Mouse (Mus musculus) heart, adult 2 months (tissue): ENCODE measurements around the gene Chpt1.

Experiments used
- CTCF ChIP-seq: fragments of 200-600 bp; IDR thresholded peaks from 2 replicates; pipeline ENCODE4 v1.8.1; 2022; ENCODE audit warnings: antibody characterized with exemption, mild to moderate bottlenecking, moderate library complexity
- EP300 ChIP-seq: fragments of 200-500 bp; IDR thresholded peaks from 2 replicates; pipeline ENCODE4 v1.6.1; 2011; ENCODE audit warnings: low read depth, low read length, control low read depth; ENCODE audit not compliant: insufficient read depth
- POLR2A ChIP-seq: fragments of 200-500 bp; IDR thresholded peaks from 2 replicates; pipeline ENCODE4 v1.6.1; 2011; ENCODE audit warnings: mild to moderate bottlenecking, low read depth, low read length, control low read depth; ENCODE audit not compliant: insufficient read depth

DNA sequence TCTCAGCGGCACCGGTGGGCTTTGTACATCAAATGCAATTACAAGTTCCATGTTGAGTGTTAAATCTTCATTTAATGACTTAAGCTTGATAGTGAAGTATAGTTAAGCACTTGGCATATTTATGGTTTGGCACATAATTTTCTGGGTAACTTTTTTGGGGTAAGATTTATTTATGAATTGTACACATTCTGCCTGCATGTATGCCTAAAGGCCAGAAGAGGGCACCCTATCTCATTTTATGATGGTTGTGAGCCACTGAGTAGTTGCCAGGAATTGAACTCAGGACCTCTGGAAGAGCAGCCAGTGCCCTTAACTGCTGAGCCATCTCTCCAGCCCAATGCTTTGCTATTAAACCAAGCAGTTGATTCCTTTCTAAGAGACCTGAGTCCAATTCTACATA lies 48.9 kb upstream of the Chpt1 start:
- TF ChIP-seq EP300: no peak
- peak; percentile 52 for TF ChIP-seq CTCF
- no peak for TF ChIP-seq POLR2A
